Mouse (Mus musculus) embryonic facial prominence, embryonic 12.5 days (tissue): ENCODE results near the gene Fhl2. TPM values are rescaled to one million over a fixed set of nuclear protein-coding genes. Genes with fewer than 3 reads are reported as not detected.

Experiments used
- ATAC-seq: fragments of 200-750 bp; cut with Nextera tagmentation; 2 replicates; pipeline ENCODE4 v1.8.0; 2017; ENCODE audit not compliant: insufficient number of reproducible peaks, insufficient read depth, low FRiP score, low TSS enrichment
- H3K27ac ChIP-seq: fragments of 300-500 bp; sonication (generic); 2 replicates; pipeline ENCODE4 v1.5.1; 2016; ENCODE audit warnings: mild to moderate bottlenecking
- H3K27me3 ChIP-seq: fragments of 300-500 bp; sonication (generic); 2 replicates; pipeline ENCODE4 v1.6.1; 2016; ENCODE audit warnings: mild to moderate bottlenecking, moderate library complexity
- H3K36me3 ChIP-seq: fragments of 300-500 bp; sonication (generic); 2 replicates; pipeline ENCODE4 v1.6.1; 2016; ENCODE audit warnings: mild to moderate bottlenecking
- H3K4me1 ChIP-seq: fragments of 300-500 bp; sonication (generic); 2 replicates; pipeline ENCODE4 v1.6.1; 2016
- H3K4me2 ChIP-seq: fragments of 300-500 bp; sonication (generic); replicated peaks from 2 replicates; pipeline ENCODE4 v1.6.1; 2016; ENCODE audit warnings: mild to moderate bottlenecking, moderate library complexity
- H3K4me3 ChIP-seq: fragments of 300-500 bp; sonication (generic); 2 replicates; pipeline ENCODE4 v1.5.1; 2016; ENCODE audit warnings: mild to moderate bottlenecking
- H3K9ac ChIP-seq: fragments of 300-500 bp; sonication (generic); 2 replicates; pipeline ENCODE4 v1.6.1; 2016; ENCODE audit warnings: mild to moderate bottlenecking, moderate library complexity
- H3K9me3 ChIP-seq: fragments of 300-500 bp; sonication (generic); 2 replicates; pipeline ENCODE4 v1.6.1; 2016; ENCODE audit warnings: mild to moderate bottlenecking, moderate library complexity
- WGBS: fragments of 180-500 bp; shearing (Covaris S2); methylation state at CpG from one replicate; pipeline ENCODE4 v1.1.7; 2016; 5-methylcytosine and 5-hydroxymethylcytosine counted together
- polyA plus RNA-seq: library from polyadenylated mRNA; unstranded; fragments of >200 nt; fragmentation: Nextera tagmentation; extraction: Ambion mirVana; gene quantifications from 2 replicates; pipeline ENCODE4 v1.2.1, GENCODE M21; 2016

Fhl2 gene
- 16.9 and 17.0 TPM in 2 replicates for polyA plus RNA-seq

GRCm38 (mm10) chr1:43196661-43197241 is at the start of gene Fhl2:
TSS of gene Fhl2 (minus strand) at chr1:43196984.
- 78% methylated on average over 5 of the region's 5 CpGs for WGBS
- Histone ChIP-seq H3K4me3 (no peak within 1 kb of the TSS), H3K4me2 (no peak within 1 kb of the TSS), H3K9ac (no peak within 1 kb of the TSS), H3K9me3 (no peaks in the 10 kb centered on the region), H3K4me1 (no peaks in the 10 kb centered on the region), H3K27ac (no peak within 1 kb of the TSS), H3K27me3 (no peaks in the 10 kb centered on the region), H3K36me3 (no peaks in the 10 kb centered on the region)
- ATAC-seq, result no peak

- no peak overlapping the region for H3K4me2 ChIP-seq
- H3K9ac ChIP-seq, result no peak overlapping the region
- H3K27ac ChIP-seq, result no peak overlapping the region
- no peaks in the 10 kb centered on the region for H3K4me1 ChIP-seq
- H3K36me3 ChIP-seq, result no peaks in the 10 kb centered on the region
- no peak for ATAC-seq
- no peaks in the 10 kb centered on the region for H3K9me3 ChIP-seq
- WGBS, result 76% methylated on average over 2 of the region's 2 CpGs
- H3K4me3 ChIP-seq, result no peak overlapping the region
- H3K27me3 ChIP-seq, result no peaks in the 10 kb centered on the region
Observed at GRCm38 (mm10) chr1:43245014-43245413, 48.2 kb upstream of the Fhl2 start.

DNA sequence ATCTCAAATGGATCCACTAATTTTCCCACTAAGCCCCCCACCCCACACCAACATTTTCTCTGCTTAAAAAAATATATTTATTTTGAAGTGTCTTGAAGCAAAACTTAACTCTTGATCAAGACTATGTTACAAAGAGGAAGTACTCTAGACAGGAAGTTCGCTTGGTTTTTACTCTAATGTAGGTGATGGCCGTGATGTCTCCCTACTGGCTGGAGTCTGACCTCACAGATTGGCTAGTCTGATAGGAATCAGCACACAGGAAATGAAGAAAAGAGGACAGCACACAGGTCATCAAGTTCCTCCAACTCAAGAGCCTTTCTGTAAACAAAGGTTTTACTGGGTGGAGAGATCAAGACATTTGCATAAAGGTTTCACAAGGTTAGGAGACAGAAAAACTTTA is 44.4 kb upstream of the Fhl2 start:
- H3K27me3 ChIP-seq, result no peaks in the 10 kb centered on the region
- WGBS, result 68% methylated on average over 2 of the region's 2 CpGs
- H3K36me3 ChIP-seq, result no peaks in the 10 kb centered on the region
- H3K4me1 ChIP-seq, result no peaks in the 10 kb centered on the region
- ATAC-seq, result no peak
- no peak overlapping the region for H3K4me2 ChIP-seq
- H3K9me3 ChIP-seq, result no peaks in the 10 kb centered on the region
- no peak overlapping the region for H3K27ac ChIP-seq
- H3K9ac ChIP-seq, result no peak overlapping the region
- H3K4me3 ChIP-seq, result no peak overlapping the region

- Histone ChIP-seq H3K9me3 (no peaks in the 10 kb centered on the region), H3K4me2 (no peak overlapping the region), H3K27me3 (no peaks in the 10 kb centered on the region), H3K4me1 (no peaks in the 10 kb centered on the region), H3K36me3 (no peaks in the 10 kb centered on the region), H3K27ac (no peak overlapping the region), H3K4me3 (no peak overlapping the region), H3K9ac (no peak overlapping the region)
- no peak for ATAC-seq
- 83% methylated on average over 2 of the region's 2 CpGs for WGBS
Observed at GRCm38 (mm10) chr1:43239796-43240313, 43.1 kb upstream of the Fhl2 start.

- Histone ChIP-seq H3K9me3 (no peaks in the 10 kb centered on the region), H3K27ac (no peak overlapping the region), H3K9ac (no peak overlapping the region), H3K4me1 (no peaks in the 10 kb centered on the region), H3K4me2 (no peak overlapping the region), H3K27me3 (no peaks in the 10 kb centered on the region), H3K4me3 (no peak overlapping the region), H3K36me3 (no peaks in the 10 kb centered on the region)
- no peak for ATAC-seq
- WGBS, result 81% methylated on average over 2 of the region's 2 CpGs
Observed at GRCm38 (mm10) chr1:43238471-43238870, 41.7 kb upstream of the Fhl2 start.

DNA sequence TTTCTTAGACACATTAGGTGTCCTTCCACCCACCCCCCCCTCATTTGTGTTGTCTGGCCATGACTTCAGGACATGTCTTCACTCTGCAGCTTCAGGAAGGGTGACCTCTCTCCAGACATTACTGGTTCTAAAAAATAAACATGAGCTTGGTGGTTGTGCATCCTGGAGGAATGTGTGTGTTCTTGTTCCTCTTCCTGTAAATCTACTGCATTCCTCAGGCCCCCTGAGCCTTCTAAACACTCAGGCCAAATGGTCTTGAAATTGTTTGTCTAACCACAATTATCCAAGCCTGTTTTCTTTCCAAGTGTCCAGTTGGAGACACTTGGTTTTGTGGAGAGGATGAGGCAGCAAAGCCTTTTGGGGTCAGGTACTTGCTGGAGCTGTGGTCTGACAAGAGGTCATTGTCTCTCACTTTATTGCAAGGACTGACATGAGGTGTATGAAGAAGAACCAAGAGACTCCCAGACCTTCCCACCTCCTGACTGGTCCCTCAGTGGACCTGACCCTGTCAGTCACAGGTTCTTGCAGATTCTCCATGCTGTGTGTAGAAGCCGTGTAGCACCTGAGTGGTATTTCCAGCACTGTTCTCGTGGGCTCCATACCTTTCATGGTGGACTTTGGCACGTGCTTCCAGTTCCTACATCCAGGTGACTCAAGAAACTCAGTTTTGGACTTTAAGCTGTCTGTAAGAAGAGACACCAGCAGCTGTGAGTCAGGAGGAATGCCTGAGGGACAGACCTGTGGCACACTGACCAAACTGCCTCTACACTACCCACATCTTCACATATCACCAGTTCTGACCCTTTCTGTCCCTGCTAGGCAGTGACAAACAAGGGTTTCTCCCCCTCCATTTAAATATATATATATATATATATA is 40.8 kb upstream of the Fhl2 start:
- no peak overlapping the region for H3K4me2 ChIP-seq
- no peak for ATAC-seq
- H3K4me1 ChIP-seq, result no peaks in the 10 kb centered on the region
- H3K4me3 ChIP-seq, result no peak overlapping the region
- H3K9me3 ChIP-seq, result no peaks in the 10 kb centered on the region
- no peak overlapping the region for H3K27ac ChIP-seq
- H3K9ac ChIP-seq, result no peak overlapping the region
- no peaks in the 10 kb centered on the region for H3K36me3 ChIP-seq
- WGBS, result 89% methylated on average over 3 of the region's 3 CpGs
- H3K27me3 ChIP-seq, result no peaks in the 10 kb centered on the region

DNA sequence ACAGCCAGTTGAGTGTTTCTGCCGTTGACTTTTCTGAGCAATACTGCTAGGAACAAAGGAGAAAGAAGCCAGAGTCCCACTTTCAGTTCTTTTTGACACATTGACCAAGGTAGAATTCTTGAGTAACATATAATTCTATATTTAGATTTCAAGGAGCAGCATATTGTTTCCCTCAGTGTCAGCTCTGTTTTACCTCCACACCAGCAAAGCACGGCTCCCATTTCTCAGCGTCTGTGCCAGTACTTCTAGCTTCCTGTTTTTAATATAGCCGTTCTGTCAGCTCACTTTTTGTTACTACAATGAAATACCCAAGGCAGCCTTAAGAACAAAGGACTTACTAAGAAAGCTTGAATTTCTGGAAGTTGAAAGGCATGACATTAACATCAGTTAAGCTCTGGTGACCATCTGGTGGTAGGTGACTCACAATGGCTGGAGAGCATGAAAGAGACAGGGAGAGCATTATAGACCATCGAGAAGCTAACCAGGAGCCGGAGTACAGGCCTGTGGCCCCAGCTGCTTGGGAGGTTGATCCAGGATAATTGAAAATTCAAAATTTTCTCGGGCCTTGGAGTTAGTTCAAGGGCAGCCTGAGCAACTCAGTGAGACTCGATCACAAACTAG is 28.9 kb upstream of the Fhl2 start:
- no peaks in the 10 kb centered on the region for H3K27me3 ChIP-seq
- H3K9ac ChIP-seq, result no peak overlapping the region
- 0 out of 2 replicates have a peak overlapping the region, but pooled peaks have one; percentile 41 for H3K27ac ChIP-seq
- no peaks in the 10 kb centered on the region for H3K9me3 ChIP-seq
- H3K36me3 ChIP-seq, result no peaks in the 10 kb centered on the region
- H3K4me2 ChIP-seq, result no peak overlapping the region
- H3K4me1 ChIP-seq, result no peaks in the 10 kb centered on the region
- 58% methylated on average over 8 of the region's 8 CpGs for WGBS
- no peak overlapping the region for H3K4me3 ChIP-seq
- no peak for ATAC-seq

DNA sequence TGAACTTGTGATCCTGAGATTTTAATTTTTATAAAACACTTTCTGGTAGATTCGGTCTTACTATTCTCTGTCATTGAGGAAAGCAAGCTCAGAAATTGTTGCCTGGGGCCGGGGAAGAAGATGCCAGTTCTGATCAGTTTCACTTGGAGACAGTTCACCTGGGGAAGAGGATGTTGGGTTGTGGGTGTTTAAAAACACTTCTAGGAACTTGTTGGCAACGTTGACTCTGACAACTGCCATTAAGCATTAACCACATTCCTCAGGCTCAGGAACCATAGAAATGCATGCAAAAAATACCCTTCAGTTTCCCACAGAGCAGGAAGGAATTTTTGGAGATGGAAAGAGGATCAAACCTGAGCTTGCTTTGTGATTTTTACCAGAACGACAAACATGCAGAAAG is 28.2 kb upstream of the Fhl2 start:
- Histone ChIP-seq H3K4me1 (no peaks in the 10 kb centered on the region), H3K27me3 (no peaks in the 10 kb centered on the region), H3K27ac (peak overlapping the region; percentile 41; the same call in 1 of the 2 replicates), H3K9me3 (no peaks in the 10 kb centered on the region), H3K4me3 (no peak overlapping the region), H3K36me3 (no peaks in the 10 kb centered on the region), H3K4me2 (no peak overlapping the region), H3K9ac (no peak overlapping the region)
- no peak for ATAC-seq
- WGBS, result 72% methylated on average over 4 of the region's 4 CpGs

DNA sequence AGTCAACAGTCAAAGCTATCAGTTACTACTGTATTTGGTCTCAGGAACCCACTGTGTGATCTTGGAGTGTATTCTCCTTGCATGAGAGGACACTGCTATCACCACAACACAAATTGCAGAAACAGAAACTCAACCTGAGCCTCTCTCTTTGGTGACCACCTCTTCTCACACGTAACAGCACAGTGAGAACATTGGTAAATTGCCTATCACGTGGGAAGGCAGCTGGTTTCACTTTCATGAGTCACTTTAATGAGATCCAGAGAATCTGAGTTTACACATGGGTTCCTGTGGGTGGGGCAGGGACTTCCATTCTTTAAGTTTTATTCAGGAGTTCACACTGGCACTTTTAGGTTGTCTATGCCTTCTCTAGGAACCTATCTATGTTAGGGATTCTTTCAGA is 27.4 kb upstream of the Fhl2 start:
- no peak for ATAC-seq
- 22% methylated on average over 2 of the region's 2 CpGs for WGBS
- no peak overlapping the region for H3K9ac ChIP-seq

DNA sequence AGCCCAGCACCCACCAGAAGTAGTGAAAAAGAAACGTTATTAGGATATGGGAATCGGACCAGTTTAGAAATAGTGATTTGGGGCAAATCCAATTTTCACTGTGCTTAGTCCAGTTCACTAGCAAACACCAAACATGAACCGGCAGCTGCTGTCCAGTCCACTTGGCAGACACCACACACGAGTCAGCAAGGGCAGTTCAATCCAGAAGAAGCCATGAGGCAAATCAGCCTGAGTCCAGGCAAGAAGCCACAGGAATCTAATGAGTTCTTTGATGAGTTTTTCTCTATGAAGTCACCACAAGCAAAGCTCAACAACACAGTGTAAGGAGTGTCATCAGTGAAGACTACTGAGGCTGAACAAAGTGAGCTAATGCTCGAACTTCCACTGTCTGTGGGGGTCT is 26.3 kb upstream of the Fhl2 start:
- no peaks in the 10 kb centered on the region for H3K4me1 ChIP-seq
- no peaks in the 10 kb centered on the region for H3K36me3 ChIP-seq
- H3K4me2 ChIP-seq, result no peak overlapping the region
- H3K27me3 ChIP-seq, result no peaks in the 10 kb centered on the region
- no peak for ATAC-seq
- H3K4me3 ChIP-seq, result no peak overlapping the region
- no peak overlapping the region for H3K9ac ChIP-seq
- H3K27ac ChIP-seq, result no peak overlapping the region
- no peaks in the 10 kb centered on the region for H3K9me3 ChIP-seq
- 92% methylated on average over 5 of the region's 5 CpGs for WGBS

More for the DNA sequence above, 27.4 kb upstream of the Fhl2 start:
- Histone ChIP-seq H3K4me3 (no peak overlapping the region), H3K27ac (no peak overlapping the region), H3K4me1 (no peaks in the 10 kb centered on the region), H3K4me2 (no peak overlapping the region), H3K27me3 (no peaks in the 10 kb centered on the region), H3K36me3 (no peaks in the 10 kb centered on the region), H3K9me3 (no peaks in the 10 kb centered on the region)

DNA sequence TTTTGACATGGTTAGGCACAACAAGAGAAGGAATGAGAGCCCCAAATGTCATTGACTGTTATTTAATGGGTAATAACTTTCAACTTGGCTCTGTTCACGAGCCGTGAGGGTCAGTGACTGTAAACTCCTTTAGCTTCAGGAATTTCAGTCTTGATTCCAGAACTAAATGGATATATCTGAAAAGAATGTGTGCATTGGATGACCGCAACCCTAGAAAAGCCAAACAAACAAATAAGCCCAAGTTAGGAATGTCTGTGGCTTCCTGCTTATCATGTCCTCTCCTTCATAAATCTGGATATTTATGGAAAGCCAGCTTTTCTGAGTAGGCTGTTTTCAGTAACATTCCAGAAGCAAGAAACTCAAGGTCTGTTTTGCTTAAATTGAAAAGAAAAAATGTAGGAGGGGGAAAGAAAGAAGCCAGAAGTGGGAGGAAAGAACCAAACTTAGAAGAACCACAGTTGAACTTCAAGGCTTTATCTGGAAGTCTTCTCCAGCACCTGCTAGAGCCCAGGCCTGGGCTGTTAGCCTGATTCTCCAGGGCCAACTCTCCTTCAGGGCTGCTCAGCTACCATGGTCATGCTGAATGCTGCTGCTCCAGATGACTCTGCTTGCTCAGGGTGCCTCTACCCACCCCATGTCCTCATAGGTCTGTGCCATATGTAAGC is 21.4 kb upstream of the Fhl2 start:
- no peak overlapping the region for H3K4me3 ChIP-seq
- H3K9me3 ChIP-seq, result no peaks in the 10 kb centered on the region
- no peaks in the 10 kb centered on the region for H3K4me1 ChIP-seq
- ATAC-seq, result no peak
- H3K27ac ChIP-seq, result no peak overlapping the region
- no peak overlapping the region for H3K4me2 ChIP-seq
- no peaks in the 10 kb centered on the region for H3K27me3 ChIP-seq
- H3K36me3 ChIP-seq, result no peaks in the 10 kb centered on the region
- 88% methylated on average over 3 of the region's 3 CpGs for WGBS
- no peak overlapping the region for H3K9ac ChIP-seq
